ENCODE assay signal across 12 mouse cellular contexts in the genomic region with DNA sequence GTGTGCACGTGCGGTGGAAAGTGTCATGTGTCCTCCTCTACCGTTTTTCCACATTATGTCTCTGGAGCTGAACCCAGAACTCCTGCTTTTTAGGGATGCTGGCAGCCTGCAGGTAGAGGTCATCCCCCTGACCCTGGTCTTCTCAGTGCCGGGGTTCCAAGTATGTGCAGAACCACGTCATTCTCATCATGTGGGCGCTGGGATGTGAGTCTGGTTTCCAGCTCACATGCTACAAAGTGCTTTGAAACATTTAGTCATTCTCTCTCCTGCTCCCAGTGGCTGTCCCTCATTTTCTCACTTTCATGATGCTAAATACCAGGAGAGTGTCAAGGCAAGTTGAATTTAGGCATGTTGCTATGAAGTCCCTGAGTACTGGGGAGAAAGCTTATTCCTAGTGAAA.
"Had no signal": no experiment of that assay in that cellular context is flagged by ENCODE, and none has a peak within 500 bp of the region (broad histone marks: within the 10 kb centered on the region; RNA-seq: fewer than 3 reads in every experiment).

No protein-coding gene starts in this region.

- H3K27ac ChIP-seq: layer of hippocampus, adult 2 months; limb, embryonic 12.5 days; liver, embryonic 14.5 days had no signal

- H3K9me3 ChIP-seq: limb, embryonic 12.5 days had no signal

- H3K9ac ChIP-seq: limb, embryonic 12.5 days; liver, embryonic 14.5 days had no signal

- ATAC-seq: inflammation-experienced regulatory T-cells, adult 6 months; intestine, postnatal 0 days had no signal

- H3K4me3 ChIP-seq: layer of hippocampus, adult 2 months; limb, embryonic 12.5 days; myocyte had no signal

- H3K36me3 ChIP-seq: limb, embryonic 12.5 days had no signal

- DNase-seq: kidney, adult 8-10 months; kidney, postnatal 10 days; kidney, postnatal 4 days; lung, adult 18-20 months; right cerebral cortex, postnatal 25 days; thymus, postnatal 4 days had no signal

- H3K4me2 ChIP-seq: limb, embryonic 12.5 days had no signal
